Mouse (Mus musculus): ENCODE data around the gene Mmgt2.

Mmgt2 gene

GRCm38 (mm10) chr11:62648591-62649391 lies at the start of gene Mmgt2:
Gene Mmgt2 (plus strand): TSS chr11:62648664.
- in situ Hi-C loops (cut with MboI; ENCODE audit: low sequenced_read_pairs) = no loop called here

GRCm38 (mm10) chr11:62601732-62602618 lies 46.5 kb upstream of the Mmgt2 start:
- in situ Hi-C loops (cut with MboI; ENCODE audit: low sequenced_read_pairs) = no loop called here

GRCm38 (mm10) chr11:62602619-62603311 lies 45.7 kb upstream of the Mmgt2 start:
- in situ Hi-C loops (cut with MboI; ENCODE audit: low sequenced_read_pairs) = no loop called here

- in situ Hi-C loops (cut with MboI; ENCODE audit: low sequenced_read_pairs) = no loop called here
Observed at GRCm38 (mm10) chr11:62603312-62604056, 45.0 kb upstream of the Mmgt2 start.

- in situ Hi-C loops (cut with MboI; ENCODE audit: low sequenced_read_pairs) = no loop called here
Observed at GRCm38 (mm10) chr11:62604123-62604706, 44.2 kb upstream of the Mmgt2 start.

- in situ Hi-C loops (cut with MboI; ENCODE audit: low sequenced_read_pairs) = no loop called here
Observed at GRCm38 (mm10) chr11:62604886-62605618, 43.4 kb upstream of the Mmgt2 start.

GRCm38 (mm10) chr11:62605619-62606298 lies 42.7 kb upstream of the Mmgt2 start:
- in situ Hi-C loops (cut with MboI; ENCODE audit: low sequenced_read_pairs) = no loop called here

GRCm38 (mm10) chr11:62606299-62607169 lies 41.9 kb upstream of the Mmgt2 start:
- in situ Hi-C loops (cut with MboI; ENCODE audit: low sequenced_read_pairs) = no loop called here

GRCm38 (mm10) chr11:62607170-62607951 lies 41.1 kb upstream of the Mmgt2 start:
- in situ Hi-C loops (cut with MboI; ENCODE audit: low sequenced_read_pairs) = no loop called here

- in situ Hi-C loops (cut with MboI; ENCODE audit: low sequenced_read_pairs) = no loop called here
Observed at GRCm38 (mm10) chr11:62607952-62608201, 40.6 kb upstream of the Mmgt2 start.

GRCm38 (mm10) chr11:62608826-62609675 lies 39.4 kb upstream of the Mmgt2 start:
- in situ Hi-C loops (cut with MboI; ENCODE audit: low sequenced_read_pairs) = no loop called here

GRCm38 (mm10) chr11:62610304-62610703 lies 38.2 kb upstream of the Mmgt2 start:
- in situ Hi-C loops (cut with MboI; ENCODE audit: low sequenced_read_pairs) = loop anchor here (5.0 kb wide), 1 partner anchor 67 kb away; no protein-coding TSS in a partner anchor

GRCm38 (mm10) chr11:62612604-62613003 lies 35.9 kb upstream of the Mmgt2 start:
- in situ Hi-C loops (cut with MboI; ENCODE audit: low sequenced_read_pairs) = loop anchor here (5.0 kb wide), 1 partner anchor 65 kb away; no protein-coding TSS in a partner anchor

- in situ Hi-C loops (cut with MboI; ENCODE audit: low sequenced_read_pairs) = loop anchor here (5.0 kb wide), 1 partner anchor 63 kb away; no protein-coding TSS in a partner anchor
Observed at GRCm38 (mm10) chr11:62613657-62614365, 34.7 kb upstream of the Mmgt2 start.

GRCm38 (mm10) chr11:62614876-62615410 lies 33.5 kb upstream of the Mmgt2 start:
- in situ Hi-C loops (cut with MboI; ENCODE audit: low sequenced_read_pairs) = loop anchor here (5.0 kb wide), 1 partner anchor 62 kb away; no protein-coding TSS in a partner anchor
